Mouse (Mus musculus) spleen, adult 2 months (tissue): ENCODE measurements around the gene Irak1bp1. TPM values are rescaled to one million over a fixed set of nuclear protein-coding genes. Genes with fewer than 3 reads are reported as not detected.

Experiments used
- DNase-seq, 2 experiments: peaks; one replicate each; pipeline versions ENCODE4 v3.0.0 to v3.0.0-alpha.2; 2012 to 2021; ENCODE audit warnings: low spot score in 2 of 2, low read depth in 1 of 2
- H3K27ac ChIP-seq: fragments of 200-500 bp; 2 replicates; pipeline ENCODE4 v1.5.1; 2012; ENCODE audit warnings: low read length, inconsistent platforms; ENCODE audit not compliant: insufficient read depth
- H3K27me3 ChIP-seq: fragments of 200-500 bp; 2 replicates; pipeline ENCODE4 v1.6.1; 2012; ENCODE audit warnings: mild to moderate bottlenecking, moderate library complexity, low read length, inconsistent platforms; ENCODE audit not compliant: control insufficient read depth, insufficient read depth
- H3K36me3 ChIP-seq: fragments of 200-500 bp; 2 replicates; pipeline ENCODE4 v1.6.1; 2012; ENCODE audit warnings: mild to moderate bottlenecking, low read length, inconsistent platforms; ENCODE audit not compliant: control insufficient read depth, insufficient read depth
- H3K4me1 ChIP-seq: fragments of 200-500 bp; 2 replicates; pipeline ENCODE4 v1.6.1; 2011; ENCODE audit warnings: inconsistent platforms; ENCODE audit not compliant: control insufficient read depth, insufficient read depth, insufficient read length
- H3K4me3 ChIP-seq: fragments of 200-500 bp; 2 replicates; pipeline ENCODE4 v1.5.1; 2011; ENCODE audit warnings: mild to moderate bottlenecking, inconsistent platforms; ENCODE audit not compliant: insufficient read depth, insufficient read length; ENCODE audit errors: extremely low read depth
- CTCF ChIP-seq: fragments of 200-500 bp; IDR thresholded peaks from 2 replicates; pipeline ENCODE4 v1.5.1; 2011; ENCODE audit warnings: mild to moderate bottlenecking, inconsistent platforms; ENCODE audit not compliant: insufficient read depth, insufficient read length, insufficient replicate concordance; ENCODE audit errors: extremely low read depth
- POLR2A ChIP-seq: fragments of 200-500 bp; IDR thresholded peaks from 2 replicates; pipeline ENCODE4 v1.6.1; 2011; ENCODE audit warnings: low read depth, low read length, inconsistent platforms
- WGBS: fragments of 180-500 bp; shearing (Covaris S2); methylation state at CpG from one replicate; pipeline ENCODE4 v1.1.7; 2018; 5-methylcytosine and 5-hydroxymethylcytosine counted together
- polyA plus RNA-seq: library from polyadenylated mRNA; depleted of rRNA; stranded (reverse); fragments of >200 nt; gene quantifications from 2 replicates; pipeline ENCODE4 v1.2.3, GENCODE M21; 2012

Gene Irak1bp1
- polyA plus RNA-seq, 1 experiment = 1.8 TPM

- Histone ChIP-seq H3K27me3 (no peaks in the 10 kb centered on the region), H3K4me3 (no peak overlapping the region), H3K27ac (no peak overlapping the region), H3K36me3 (no peaks in the 10 kb centered on the region), H3K4me1 (no peaks in the 10 kb centered on the region)
- no peak for DNase-seq
- TF ChIP-seq CTCF = no peak; the same call in 1 of the 2 replicates
- TF ChIP-seq POLR2A = no peak
- 68% methylated on average over 2 of the region's 2 CpGs for WGBS
Observed at GRCm38 (mm10) chr9:82854040-82854439, 24.7 kb downstream of the Irak1bp1 start.

- WGBS = 44% methylated on average over 3 of the region's 3 CpGs
- Histone ChIP-seq H3K27ac (no peak overlapping the region), H3K27me3 (no peaks in the 10 kb centered on the region), H3K4me3 (no peak overlapping the region), H3K4me1 (no peaks in the 10 kb centered on the region), H3K36me3 (no peaks in the 10 kb centered on the region)
- TF ChIP-seq POLR2A = no peak
- no peak for TF ChIP-seq CTCF
- no peak for DNase-seq
Observed at GRCm38 (mm10) chr9:82854973-82855614, 25.8 kb downstream of the Irak1bp1 start.

GRCm38 (mm10) chr9:82856241-82856640 is 26.9 kb downstream of the Irak1bp1 start:
- Histone ChIP-seq H3K4me3 (no peak overlapping the region), H3K27ac (no peak overlapping the region), H3K36me3 (no peaks in the 10 kb centered on the region), H3K4me1 (no peaks in the 10 kb centered on the region), H3K27me3 (no peaks in the 10 kb centered on the region)
- TF ChIP-seq CTCF (no peak), POLR2A (no peak)
- WGBS = 86% methylated on average over 4 of the region's 4 CpGs
- DNase-seq = no peak

GRCm38 (mm10) chr9:82860805-82861204 is 31.5 kb downstream of the Irak1bp1 start:
- Histone ChIP-seq H3K27ac (no peak overlapping the region), H3K36me3 (peaks cover 2% of the 10 kb centered on the region; the same call in 1 of the 2 replicates), H3K27me3 (no peaks in the 10 kb centered on the region), H3K4me3 (no peak overlapping the region), H3K4me1 (no peaks in the 10 kb centered on the region)
- WGBS = 88% methylated on average over 2 of the region's 2 CpGs
- no peak for TF ChIP-seq POLR2A
- no peak for TF ChIP-seq CTCF
- no peak for DNase-seq

- DNase-seq = no peak
- Histone ChIP-seq H3K4me3 (no peak overlapping the region), H3K27me3 (no peaks in the 10 kb centered on the region), H3K4me1 (no peaks in the 10 kb centered on the region), H3K27ac (no peak overlapping the region), H3K36me3 (peaks cover 2% of the 10 kb centered on the region; the same call in 1 of the 2 replicates)
- TF ChIP-seq CTCF (no peak), POLR2A (no peak)
- WGBS = 86% methylated on average over 4 of the region's 4 CpGs
Observed at GRCm38 (mm10) chr9:82861316-82861715, 32.0 kb downstream of the Irak1bp1 start.

GRCm38 (mm10) chr9:82861775-82862430 is 32.6 kb downstream of the Irak1bp1 start:
- H3K4me3 ChIP-seq = no peak overlapping the region
- no peak for DNase-seq
- H3K27ac ChIP-seq = no peak overlapping the region
- peaks cover 3% of the 10 kb centered on the region; the same call in 1 of the 2 replicates for H3K36me3 ChIP-seq
- H3K27me3 ChIP-seq = no peaks in the 10 kb centered on the region
- H3K4me1 ChIP-seq = no peaks in the 10 kb centered on the region
- 86% methylated on average over 3 of the region's 3 CpGs for WGBS
- TF ChIP-seq CTCF (no peak), POLR2A (no peak)

GRCm38 (mm10) chr9:82866121-82866520 is 36.8 kb downstream of the Irak1bp1 start:
- TF ChIP-seq POLR2A = no peak
- 95% methylated on average over 1 of the region's 1 CpGs for WGBS
- Histone ChIP-seq H3K27ac (no peak overlapping the region), H3K27me3 (no peaks in the 10 kb centered on the region), H3K36me3 (peaks cover 7% of the 10 kb centered on the region; the same call in 1 of the 2 replicates), H3K4me3 (no peak overlapping the region), H3K4me1 (no peaks in the 10 kb centered on the region)
- no peak for DNase-seq
